Mouse (Mus musculus): ENCODE results near the gene Lrrtm4.

GRCm38 (mm10) chr6:80328391-80328790 is 309.7 kb downstream of the Lrrtm4 start:
- TF ChIP-seq CTCF (IDR thresholded peaks at IDR 0.05; ENCODE audit: low read depth) (no peak), EP300 (IDR thresholded peaks at IDR 0.05; ENCODE audit: low read depth) (no peak)
